Mouse (Mus musculus): ENCODE measurements at regions not wholly inside any gene's neighbourhood (a gene's known extent, or its start where the extent isn't known, plus 50 kb on each side); places are given as distances from the start of the nearest gene placed in this dataset.

DNA sequence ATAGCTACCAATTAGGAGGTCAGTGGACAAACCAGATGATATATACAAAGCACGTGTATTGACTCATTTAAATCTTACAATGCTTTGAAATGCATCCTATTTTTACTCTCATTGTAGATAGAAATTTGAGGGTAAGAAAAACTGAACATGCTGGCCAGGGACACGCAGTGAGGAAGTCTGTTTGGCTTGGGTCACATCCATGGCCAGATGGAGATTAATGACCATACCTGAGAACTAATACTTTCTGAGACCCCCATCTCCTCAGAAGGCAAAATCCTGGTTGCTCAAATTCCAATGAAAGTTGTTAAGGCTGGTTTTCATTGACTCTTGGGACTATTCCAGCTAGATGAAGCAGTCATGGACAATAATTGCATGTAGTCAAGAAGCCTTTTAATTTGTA, 850.3 kb downstream of the Gsdmc2 start:
- TF ChIP-seq JUND (IDR thresholded peaks at IDR 0.05; ENCODE audit: low read depth, low read length), result no peak
- TF ChIP-seq ZNF384 (IDR thresholded peaks at IDR 0.05; ENCODE audit: low read depth, low read length), result no peak
- TF ChIP-seq USF1 (IDR thresholded peaks at IDR 0.05; ENCODE audit: low read depth, low read length), result no peak
- TF ChIP-seq SIN3A (IDR thresholded peaks at IDR 0.05; ENCODE audit: low read length), result no peak
- no peak for TF ChIP-seq BHLHE40 (IDR thresholded peaks at IDR 0.05; ENCODE audit: borderline replicate concordance, low read depth, low read length)
- TF ChIP-seq TAL1 (IDR thresholded peaks at IDR 0.05; ENCODE audit: low read length), result no peak
- TF ChIP-seq MEF2A (IDR thresholded peaks at IDR 0.05; ENCODE audit: extremely low read depth, insufficient replicate concordance, low read depth, low read length, poor library complexity, severe bottlenecking), result no peak
- no peak for TF ChIP-seq CHD1 (IDR thresholded peaks at IDR 0.05; ENCODE audit: low read depth, low read length)
- no peak for TF ChIP-seq GATA1 (IDR thresholded peaks at IDR 0.05; ENCODE audit: low read depth, low read length)
- TF ChIP-seq MYC (IDR thresholded peaks at IDR 0.05; ENCODE audit: low read depth, low read length), result no peak
- no peak for TF ChIP-seq TCF12 (IDR thresholded peaks at IDR 0.05; ENCODE audit: low read depth, low read length)
- Histone ChIP-seq H3K27ac (ENCODE audit: control insufficient read depth, low read depth, low read length) (no peak overlapping the region), H3K9me3 (replicated peaks; ENCODE audit: insufficient read depth, low read length) (no peaks in the 10 kb centered on the region), H3K4me3 (ENCODE audit: control insufficient read depth in 1 of 2, insufficient read depth in 1 of 2, low read depth in 2 of 2, low read length in 2 of 2) (no peak overlapping the region), H3K36me3 (ENCODE audit: control insufficient read depth in 1 of 2, insufficient read depth in 2 of 2, low read length in 2 of 2) (no peaks in the 10 kb centered on the region), H3K79me2 (ENCODE audit: control insufficient read depth, insufficient read depth, low read length, poor library complexity) (no peaks in the 10 kb centered on the region), H3K4me1 (ENCODE audit: control insufficient read depth in 1 of 2, insufficient read depth in 2 of 2, low read length in 2 of 2) (no peaks in the 10 kb centered on the region), H3K9ac (ENCODE audit: control insufficient read depth, low read depth, low read length, poor library complexity, severe bottlenecking) (no peak overlapping the region), H3K27me3 (ENCODE audit: control insufficient read depth in 1 of 2, insufficient read depth in 2 of 2, low read length in 2 of 2) (no peaks in the 10 kb centered on the region)
- no peak for DNase-seq (ENCODE audit: low read depth, low spot score)

DNA sequence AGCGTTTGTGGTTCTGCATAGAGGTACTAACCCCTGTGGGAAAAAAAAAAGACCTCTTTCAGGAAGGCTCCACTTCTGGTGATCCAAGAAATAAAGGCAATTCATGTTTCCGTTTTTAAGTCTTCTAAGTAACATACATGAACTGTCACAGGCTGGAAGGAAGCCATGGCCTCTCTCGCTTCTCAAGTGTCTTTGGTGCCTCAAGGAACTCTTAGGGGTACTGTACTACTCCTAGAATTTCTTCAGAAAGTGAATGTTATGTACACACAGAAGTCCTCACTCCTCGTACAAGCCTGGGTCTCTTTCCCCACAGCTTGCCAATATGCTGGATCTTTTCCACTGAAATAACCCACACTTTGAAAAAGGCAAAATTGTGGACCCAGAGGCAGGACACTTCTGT, 858.1 kb downstream of the Gsdmc2 start:
- TF ChIP-seq GABPA (IDR thresholded peaks at IDR 0.05; ENCODE audit: low read depth, low read length), result no peak
- no peak for TF ChIP-seq SMC3 (IDR thresholded peaks at IDR 0.05; ENCODE audit: low read depth, low read length)
- TF ChIP-seq MYC (IDR thresholded peaks at IDR 0.05; ENCODE audit: low read depth, low read length), result no peak
- no peak for TF ChIP-seq CHD2 (IDR thresholded peaks at IDR 0.05; ENCODE audit: low read length)
- no peak for TF ChIP-seq ZC3H11A (IDR thresholded peaks at IDR 0.05; ENCODE audit: low read depth, low read length)
- TF ChIP-seq MYB (IDR thresholded peaks at IDR 0.05; ENCODE audit: low read depth, low read length), result no peak
- no peak for TF ChIP-seq EP300 (IDR thresholded peaks at IDR 0.05; ENCODE audit: low read depth in 1 of 2, low read length in 2 of 2)
- no peak for TF ChIP-seq MAFK (IDR thresholded peaks at IDR 0.05; ENCODE audit: borderline replicate concordance, low read depth, low read length)
- Histone ChIP-seq H3K27me3 (ENCODE audit: control insufficient read depth in 1 of 2, insufficient read depth in 2 of 2, low read length in 2 of 2) (no peaks in the 10 kb centered on the region), H3K9me3 (replicated peaks; ENCODE audit: insufficient read depth, low read length) (no peaks in the 10 kb centered on the region)

More for the DNA sequence above, 858.1 kb downstream of the Gsdmc2 start:
- Histone ChIP-seq H3K9ac (ENCODE audit: control insufficient read depth, low read depth, low read length, poor library complexity, severe bottlenecking) (no peak overlapping the region), H3K4me3 (ENCODE audit: control insufficient read depth in 1 of 2, insufficient read depth in 1 of 2, low read depth in 2 of 2, low read length in 2 of 2) (no peak overlapping the region), H3K27ac (ENCODE audit: control insufficient read depth, low read depth, low read length) (no peak overlapping the region), H3K79me2 (ENCODE audit: control insufficient read depth, insufficient read depth, low read length, poor library complexity) (no peaks in the 10 kb centered on the region), H3K36me3 (ENCODE audit: control insufficient read depth in 1 of 2, insufficient read depth in 2 of 2, low read length in 2 of 2) (no peaks in the 10 kb centered on the region), H3K4me1 (ENCODE audit: control insufficient read depth in 1 of 2, insufficient read depth in 2 of 2, low read length in 2 of 2) (no peaks in the 10 kb centered on the region)
- DNase-seq (ENCODE audit: low read depth, low spot score), result no peak
